Mouse (Mus musculus): ENCODE results near the gene Gsg1l. TPM values are rescaled to one million over a fixed set of nuclear protein-coding genes. Genes with fewer than 3 reads are reported as not detected.

Gene Gsg1l
- not detected in 2 replicates for polyA plus RNA-seq (2012)

GRCm38 (mm10) chr7:126082286-126082741 lies at the start of gene Gsg1l:
Gsg1l (minus strand) TSS chr7:126082411.
- Histone ChIP-seq H3K27me3 (ENCODE audit: control insufficient read depth) (peaks cover 76% of the 10 kb centered on the region), H3K4me3 (replicated peaks) (no peak within 1 kb of the TSS), H3K4me1 (ENCODE audit: control insufficient read depth) (no peaks in the 10 kb centered on the region), H3K9me3 (ENCODE audit: control insufficient read depth, low read length) (no peaks in the 10 kb centered on the region), H3K36me3 (ENCODE audit: control insufficient read depth) (no peaks in the 10 kb centered on the region)
- TF ChIP-seq TAL1 (IDR thresholded peaks at IDR 0.05; ENCODE audit: low read length) (no peak), GATA1 (IDR thresholded peaks at IDR 0.05; ENCODE audit: low read length) (no peak)

GRCm38 (mm10) chr7:126127673-126128072 lies 45.5 kb upstream of the Gsg1l start:
- no peak for TF ChIP-seq GATA1 (IDR thresholded peaks at IDR 0.05; ENCODE audit: low read length)
- no peak for TF ChIP-seq TAL1 (IDR thresholded peaks at IDR 0.05; ENCODE audit: low read length)
- peaks cover 96% of the 10 kb centered on the region for H3K36me3 ChIP-seq (ENCODE audit: control insufficient read depth)

GRCm38 (mm10) chr7:126126502-126126901 lies 44.3 kb upstream of the Gsg1l start:
- Histone ChIP-seq H3K9me3 (ENCODE audit: control insufficient read depth, low read length) (no peaks in the 10 kb centered on the region), H3K4me1 (ENCODE audit: control insufficient read depth) (peaks cover 14% of the 10 kb centered on the region), H3K27me3 (ENCODE audit: control insufficient read depth) (no peaks in the 10 kb centered on the region), H3K4me3 (replicated peaks) (no peak overlapping the region), H3K36me3 (ENCODE audit: control insufficient read depth) (peaks cover 97% of the 10 kb centered on the region)
- TF ChIP-seq GATA1 (IDR thresholded peaks at IDR 0.05; ENCODE audit: low read length) (no peak), TAL1 (IDR thresholded peaks at IDR 0.05; ENCODE audit: low read length) (no peak)

More at GRCm38 (mm10) chr7:126127673-126128072, 45.5 kb upstream of the Gsg1l start:
- Histone ChIP-seq H3K9me3 (ENCODE audit: control insufficient read depth, low read length) (no peaks in the 10 kb centered on the region), H3K4me3 (replicated peaks) (no peak overlapping the region), H3K4me1 (ENCODE audit: control insufficient read depth) (peaks cover 14% of the 10 kb centered on the region), H3K27me3 (ENCODE audit: control insufficient read depth) (no peaks in the 10 kb centered on the region)

GRCm38 (mm10) chr7:126121533-126121932 lies 39.3 kb upstream of the Gsg1l start:
- H3K4me3 ChIP-seq (replicated peaks) = no peak overlapping the region
- no peaks in the 10 kb centered on the region for H3K27me3 ChIP-seq (ENCODE audit: control insufficient read depth)
- H3K4me1 ChIP-seq (ENCODE audit: control insufficient read depth) = peaks cover 7% of the 10 kb centered on the region
- H3K9me3 ChIP-seq (ENCODE audit: control insufficient read depth, low read length) = no peaks in the 10 kb centered on the region
- TF ChIP-seq GATA1 (IDR thresholded peaks at IDR 0.05; ENCODE audit: low read length) (no peak), TAL1 (IDR thresholded peaks at IDR 0.05; ENCODE audit: low read length) (no peak)
- H3K36me3 ChIP-seq (ENCODE audit: control insufficient read depth) = peaks cover 87% of the 10 kb centered on the region

GRCm38 (mm10) chr7:126119819-126120218 lies 37.6 kb upstream of the Gsg1l start:
- no peaks in the 10 kb centered on the region for H3K4me1 ChIP-seq (ENCODE audit: control insufficient read depth)
- H3K9me3 ChIP-seq (ENCODE audit: control insufficient read depth, low read length) = no peaks in the 10 kb centered on the region
- no peaks in the 10 kb centered on the region for H3K27me3 ChIP-seq (ENCODE audit: control insufficient read depth)
- peaks cover 87% of the 10 kb centered on the region for H3K36me3 ChIP-seq (ENCODE audit: control insufficient read depth)
- no peak overlapping the region for H3K4me3 ChIP-seq (replicated peaks)
- TF ChIP-seq GATA1 (IDR thresholded peaks at IDR 0.05; ENCODE audit: low read length) (no peak), TAL1 (IDR thresholded peaks at IDR 0.05; ENCODE audit: low read length) (no peak)

GRCm38 (mm10) chr7:126113263-126113662 lies 31.1 kb upstream of the Gsg1l start:
- Histone ChIP-seq H3K9me3 (ENCODE audit: control insufficient read depth, low read length) (no peaks in the 10 kb centered on the region), H3K4me3 (replicated peaks) (no peak overlapping the region), H3K4me1 (ENCODE audit: control insufficient read depth) (peaks cover 8% of the 10 kb centered on the region), H3K36me3 (ENCODE audit: control insufficient read depth) (peaks cover 86% of the 10 kb centered on the region), H3K27me3 (ENCODE audit: control insufficient read depth) (no peaks in the 10 kb centered on the region)
- TF ChIP-seq TAL1 (IDR thresholded peaks at IDR 0.05; ENCODE audit: low read length) = no peak
- TF ChIP-seq GATA1 (IDR thresholded peaks at IDR 0.05; ENCODE audit: low read length) = no peak

- no peak for TF ChIP-seq GATA1 (IDR thresholded peaks at IDR 0.05; ENCODE audit: low read length)
- TF ChIP-seq TAL1 (IDR thresholded peaks at IDR 0.05; ENCODE audit: low read length) = no peak
- H3K4me3 ChIP-seq (replicated peaks) = no peak overlapping the region
- peaks cover 8% of the 10 kb centered on the region for H3K4me1 ChIP-seq (ENCODE audit: control insufficient read depth)
- no peaks in the 10 kb centered on the region for H3K27me3 ChIP-seq (ENCODE audit: control insufficient read depth)
- peaks cover 96% of the 10 kb centered on the region for H3K36me3 ChIP-seq (ENCODE audit: control insufficient read depth)
- H3K9me3 ChIP-seq (ENCODE audit: control insufficient read depth, low read length) = no peaks in the 10 kb centered on the region
Measured at GRCm38 (mm10) chr7:126111230-126111629, 29.0 kb upstream of the Gsg1l start.

- no peaks in the 10 kb centered on the region for H3K27me3 ChIP-seq (ENCODE audit: control insufficient read depth)
- H3K4me3 ChIP-seq (replicated peaks) = no peak overlapping the region
- no peaks in the 10 kb centered on the region for H3K9me3 ChIP-seq (ENCODE audit: control insufficient read depth, low read length)
- H3K36me3 ChIP-seq (ENCODE audit: control insufficient read depth) = peaks cover 96% of the 10 kb centered on the region
- peaks cover 8% of the 10 kb centered on the region for H3K4me1 ChIP-seq (ENCODE audit: control insufficient read depth)
- TF ChIP-seq GATA1 (IDR thresholded peaks at IDR 0.05; ENCODE audit: low read length) = no peak
- no peak for TF ChIP-seq TAL1 (IDR thresholded peaks at IDR 0.05; ENCODE audit: low read length)
Measured at GRCm38 (mm10) chr7:126109898-126110297, 27.7 kb upstream of the Gsg1l start.

- Histone ChIP-seq H3K27me3 (ENCODE audit: control insufficient read depth) (no peaks in the 10 kb centered on the region), H3K4me3 (replicated peaks) (no peak overlapping the region), H3K4me1 (ENCODE audit: control insufficient read depth) (no peaks in the 10 kb centered on the region), H3K9me3 (ENCODE audit: control insufficient read depth, low read length) (no peaks in the 10 kb centered on the region), H3K36me3 (ENCODE audit: control insufficient read depth) (peaks cover 84% of the 10 kb centered on the region)
- TF ChIP-seq GATA1 (IDR thresholded peaks at IDR 0.05; ENCODE audit: low read length) (no peak), TAL1 (IDR thresholded peaks at IDR 0.05; ENCODE audit: low read length) (no peak)
Measured at GRCm38 (mm10) chr7:126100440-126100839, 18.2 kb upstream of the Gsg1l start.

- TF ChIP-seq GATA1 (IDR thresholded peaks at IDR 0.05; ENCODE audit: low read length) (no peak), TAL1 (IDR thresholded peaks at IDR 0.05; ENCODE audit: low read length) (no peak)
- Histone ChIP-seq H3K4me3 (replicated peaks) (no peak overlapping the region), H3K27me3 (ENCODE audit: control insufficient read depth) (no peaks in the 10 kb centered on the region), H3K9me3 (ENCODE audit: control insufficient read depth, low read length) (no peaks in the 10 kb centered on the region), H3K4me1 (ENCODE audit: control insufficient read depth) (no peaks in the 10 kb centered on the region), H3K36me3 (ENCODE audit: control insufficient read depth) (peaks cover 78% of the 10 kb centered on the region)
Measured at GRCm38 (mm10) chr7:126099835-126100234, 17.6 kb upstream of the Gsg1l start.

Data from erythroblast, embryonic 14.5 days (primary cell).